Mouse (Mus musculus) MEL (cell line): ENCODE results near the gene Ctsw. TPM values are rescaled to one million over a fixed set of nuclear protein-coding genes. Genes with fewer than 3 reads are reported as not detected.

Experiments
- DNase-seq: peaks from one replicate; pipeline ENCODE4 v3.0.0; 2011; ENCODE audit warnings: low read depth, low spot score
- H3K27ac ChIP-seq: 2 replicates; pipeline ENCODE4 v1.5.1; 2012; ENCODE audit warnings: low read depth, mild to moderate bottlenecking, control low read depth, low read length, moderate library complexity; ENCODE audit not compliant: control insufficient read depth
- H3K27me3 ChIP-seq, 2 experiments: fragments of 150-350 bp in 1 of 2; sonication (generic) in 1 of 2; 2 replicates each; pipeline ENCODE4 v1.6.1; 2012; ENCODE audit warnings: low read length in 2 of 2, mild to moderate bottlenecking in 2 of 2, improper control_type of control experiment in 1 of 2, moderate library complexity in 1 of 2; ENCODE audit not compliant: insufficient read depth in 2 of 2, control insufficient read depth in 1 of 2
- H3K36me3 ChIP-seq, 2 experiments: 2 replicates each; pipeline ENCODE4 v1.6.1; 2012 to 2014; ENCODE audit warnings: low read length in 2 of 2, improper control_type of control experiment in 1 of 2, inconsistent platforms in 1 of 2, mild to moderate bottlenecking in 1 of 2; ENCODE audit not compliant: insufficient read depth in 2 of 2, control insufficient read depth in 1 of 2
- H3K4me1 ChIP-seq, 2 experiments: fragments of 150-350 bp in 1 of 2; sonication (generic) in 1 of 2; 2 replicates each; pipeline ENCODE4 v1.6.1; 2012; ENCODE audit warnings: low read length in 2 of 2, improper control_type of control experiment in 1 of 2, mild to moderate bottlenecking in 1 of 2; ENCODE audit not compliant: insufficient read depth in 2 of 2, control insufficient read depth in 1 of 2
- H3K4me3 ChIP-seq, 2 experiments: fragments of 150-350 bp in 1 of 2; sonication (generic) in 1 of 2; 2 replicates each; pipeline ENCODE4 v1.5.1; 2012; ENCODE audit warnings: low read depth in 2 of 2, low read length in 2 of 2, mild to moderate bottlenecking in 2 of 2, moderate library complexity in 2 of 2, control low read depth in 1 of 2, improper control_type of control experiment in 1 of 2; ENCODE audit not compliant: control insufficient read depth in 1 of 2, insufficient read depth in 1 of 2
- H3K79me2 ChIP-seq: 2 replicates; pipeline ENCODE4 v1.6.1; 2012; ENCODE audit warnings: mild to moderate bottlenecking, low read length, moderate library complexity; ENCODE audit not compliant: control insufficient read depth, poor library complexity, insufficient read depth
- H3K9ac ChIP-seq: 2 replicates; pipeline ENCODE4 v1.6.1; 2012; ENCODE audit warnings: low read depth, mild to moderate bottlenecking, control low read depth, low read length, moderate library complexity; ENCODE audit not compliant: control insufficient read depth, poor library complexity, severe bottlenecking
- H3K9me3 ChIP-seq: fragments of 150-350 bp; sonication (generic); replicated peaks from 2 replicates; pipeline ENCODE4 v1.6.1; 2012; ENCODE audit warnings: mild to moderate bottlenecking, low read length, improper control_type of control experiment, moderate library complexity; ENCODE audit not compliant: insufficient read depth
- BHLHE40 ChIP-seq: IDR thresholded peaks from 2 replicates; pipeline ENCODE4 v1.6.1; 2012; ENCODE audit warnings: low read depth, mild to moderate bottlenecking, inconsistent platforms, low read length, improper control_type of control experiment, borderline replicate concordance
- CHD1 ChIP-seq: IDR thresholded peaks from 2 replicates; pipeline ENCODE4 v1.6.1; 2012; ENCODE audit warnings: low read depth, mild to moderate bottlenecking, inconsistent platforms, low read length, improper control_type of control experiment
- CHD2 ChIP-seq: IDR thresholded peaks from 2 replicates; pipeline ENCODE4 v1.6.1; 2011; ENCODE audit warnings: low read length, improper control_type of control experiment
- CTCF ChIP-seq, 3 experiments: IDR thresholded peaks in 2 of 3; conservative IDR thresholded peaks in 1 of 3; 2 replicates each; pipeline ENCODE4 v1.5.1; 2011 to 2012; ENCODE audit warnings: low read length in 3 of 3, low read depth in 2 of 3, mild to moderate bottlenecking in 2 of 3, improper control_type of control experiment in 1 of 3, inconsistent platforms in 1 of 3, mixed read lengths in 1 of 3, moderate library complexity in 1 of 3; ENCODE audit not compliant: control insufficient read depth in 1 of 3, insufficient read depth in 1 of 3, poor library complexity in 1 of 3, severe bottlenecking in 1 of 3
- ELF1 ChIP-seq: IDR thresholded peaks from 2 replicates; pipeline ENCODE4 v1.6.1; 2014; ENCODE audit warnings: low read depth, mild to moderate bottlenecking, inconsistent platforms, low read length, improper control_type of control experiment, moderate library complexity
- ETS1 ChIP-seq: IDR thresholded peaks from 2 replicates; pipeline ENCODE4 v1.6.1; 2012; ENCODE audit warnings: low read depth, mild to moderate bottlenecking, inconsistent platforms, low read length, improper control_type of control experiment, moderate library complexity
- GABPA ChIP-seq: IDR thresholded peaks from 2 replicates; pipeline ENCODE4 v1.6.1; 2012; ENCODE audit warnings: low read depth, mild to moderate bottlenecking, inconsistent platforms, low read length, improper control_type of control experiment, moderate library complexity
- HCFC1 ChIP-seq: IDR thresholded peaks from 2 replicates; pipeline ENCODE4 v1.6.1; 2012; ENCODE audit warnings: low read depth, mild to moderate bottlenecking, inconsistent platforms, low read length, improper control_type of control experiment, moderate library complexity
- KAT2A ChIP-seq: conservative IDR thresholded peaks from 2 replicates; pipeline ENCODE4 v1.6.1; 2012; ENCODE audit warnings: low read depth, low read length, improper control_type of control experiment, inconsistent platforms
- MAX ChIP-seq: IDR thresholded peaks from 2 replicates; pipeline ENCODE4 v1.6.1; 2011; ENCODE audit warnings: low read length, improper control_type of control experiment
- MAZ ChIP-seq: IDR thresholded peaks from 2 replicates; pipeline ENCODE4 v1.6.1; 2012; ENCODE audit warnings: low read depth, mild to moderate bottlenecking, inconsistent platforms, low read length, improper control_type of control experiment
- MEF2A ChIP-seq: IDR thresholded peaks from 2 replicates; pipeline ENCODE4 v1.6.1; 2014; ENCODE audit warnings: low read depth, mild to moderate bottlenecking, inconsistent platforms, low read length, improper control_type of control experiment; ENCODE audit not compliant: poor library complexity, insufficient replicate concordance, severe bottlenecking; ENCODE audit errors: extremely low read depth
- MXI1 ChIP-seq: IDR thresholded peaks from 2 replicates; pipeline ENCODE4 v1.6.1; 2011; ENCODE audit warnings: mild to moderate bottlenecking, low read depth, low read length, improper control_type of control experiment
- MYC ChIP-seq: IDR thresholded peaks from 2 replicates; pipeline ENCODE4 v1.6.1; 2011; ENCODE audit warnings: low read depth, mild to moderate bottlenecking, low read length, improper control_type of control experiment, moderate library complexity
- NELFE ChIP-seq: IDR thresholded peaks from 2 replicates; pipeline ENCODE4 v1.6.1; 2011; ENCODE audit warnings: low read depth, low read length, improper control_type of control experiment
- NRF1 ChIP-seq: IDR thresholded peaks from 2 replicates; pipeline ENCODE4 v1.6.1; 2014; ENCODE audit warnings: low read depth, mild to moderate bottlenecking, inconsistent platforms, low read length, improper control_type of control experiment, moderate library complexity; ENCODE audit not compliant: poor library complexity, insufficient read depth, severe bottlenecking
- POLR2A ChIP-seq, 2 experiments: IDR thresholded peaks; 2 replicates each; pipeline ENCODE4 v1.6.1; 2011 to 2012; ENCODE audit warnings: low read length in 2 of 2, mild to moderate bottlenecking in 2 of 2, control low read depth in 1 of 2, improper control_type of control experiment in 1 of 2, low read depth in 1 of 2, moderate library complexity in 1 of 2; ENCODE audit not compliant: control insufficient read depth in 1 of 2, insufficient read depth in 1 of 2, poor library complexity in 1 of 2
- POLR2AphosphoS2 ChIP-seq: IDR thresholded peaks from 2 replicates; pipeline ENCODE4 v1.6.1; 2011; ENCODE audit warnings: low read length, improper control_type of control experiment
- POLR2AphosphoS5 ChIP-seq: IDR thresholded peaks from 2 replicates; pipeline ENCODE4 v1.6.1; 2012; ENCODE audit warnings: low read depth, borderline replicate concordance, mild to moderate bottlenecking, inconsistent platforms, low read length, moderate library complexity, mixed read lengths
- RAD21 ChIP-seq: IDR thresholded peaks from 2 replicates; pipeline ENCODE4 v1.6.1; 2011; ENCODE audit warnings: mild to moderate bottlenecking, low read depth, low read length, improper control_type of control experiment
- RCOR1 ChIP-seq: IDR thresholded peaks from 2 replicates; pipeline ENCODE4 v1.6.1; 2012; ENCODE audit warnings: low read depth, mild to moderate bottlenecking, inconsistent platforms, low read length, improper control_type of control experiment
- SIN3A ChIP-seq: IDR thresholded peaks from 2 replicates; pipeline ENCODE4 v1.6.1; 2012; ENCODE audit warnings: low read length, improper control_type of control experiment, inconsistent platforms
- SMC3 ChIP-seq: IDR thresholded peaks from 2 replicates; pipeline ENCODE4 v1.6.1; 2011; ENCODE audit warnings: low read depth, low read length, improper control_type of control experiment
- TAL1 ChIP-seq: IDR thresholded peaks from 2 replicates; pipeline ENCODE4 v1.6.1; 2012; ENCODE audit warnings: mild to moderate bottlenecking, inconsistent platforms, low read length, moderate library complexity, mixed read lengths
- TBP ChIP-seq: IDR thresholded peaks from 2 replicates; pipeline ENCODE4 v1.8.0; 2011; ENCODE audit warnings: low read depth, low read length, improper control_type of control experiment
- TCF12 ChIP-seq: IDR thresholded peaks from 2 replicates; pipeline ENCODE4 v1.6.1; 2014; ENCODE audit warnings: low read depth, mild to moderate bottlenecking, inconsistent platforms, low read length, improper control_type of control experiment, moderate library complexity
- USF1 ChIP-seq: IDR thresholded peaks from 2 replicates; pipeline ENCODE4 v1.6.1; 2014; ENCODE audit warnings: low read depth, mild to moderate bottlenecking, inconsistent platforms, low read length, improper control_type of control experiment, moderate library complexity
- USF2 ChIP-seq, 2 experiments: IDR thresholded peaks; 2 replicates each; pipeline ENCODE4 v1.6.1; 2011 to 2012; ENCODE audit warnings: improper control_type of control experiment in 2 of 2, low read length in 2 of 2, borderline replicate concordance in 1 of 2, inconsistent platforms in 1 of 2, low read depth in 1 of 2, mild to moderate bottlenecking in 1 of 2; ENCODE audit not compliant: insufficient read depth in 1 of 2
- ZMIZ1 ChIP-seq: IDR thresholded peaks from 2 replicates; pipeline ENCODE4 v1.6.1; 2012; ENCODE audit warnings: low read depth, mild to moderate bottlenecking, inconsistent platforms, low read length, improper control_type of control experiment, moderate library complexity
- ZNF384 ChIP-seq: IDR thresholded peaks from 2 replicates; pipeline ENCODE4 v1.6.1; 2012; ENCODE audit warnings: low read depth, mild to moderate bottlenecking, inconsistent platforms, low read length, improper control_type of control experiment
- polyA plus RNA-seq, 2 experiments: library from polyadenylated mRNA; stranded (reverse) in 1 of 2; unstranded in 1 of 2; fragments of >175 nt in 1 of 2; fragments of >200 nt in 1 of 2; gene quantifications; 2 replicates each; pipeline versions ENCODE4 v1.2.1 to v1.2.4; 2012; ENCODE audit warnings: low replicate concordance in 2 of 2, low read depth in 1 of 2; ENCODE audit not compliant: insufficient read length in 2 of 2, insufficient read depth in 1 of 2, missing spikeins in 1 of 2
- total RNA-seq: library from RNA; depleted of rRNA; stranded (reverse); fragments of 300-350 nt; gene quantifications from 2 replicates; pipeline ENCODE4 v1.2.3, GENCODE M21; 2012

The Ctsw gene
- total and polyA plus RNA-seq, 3 experiments = 0.15 to 0.39 TPM; not detected in 1

DNA sequence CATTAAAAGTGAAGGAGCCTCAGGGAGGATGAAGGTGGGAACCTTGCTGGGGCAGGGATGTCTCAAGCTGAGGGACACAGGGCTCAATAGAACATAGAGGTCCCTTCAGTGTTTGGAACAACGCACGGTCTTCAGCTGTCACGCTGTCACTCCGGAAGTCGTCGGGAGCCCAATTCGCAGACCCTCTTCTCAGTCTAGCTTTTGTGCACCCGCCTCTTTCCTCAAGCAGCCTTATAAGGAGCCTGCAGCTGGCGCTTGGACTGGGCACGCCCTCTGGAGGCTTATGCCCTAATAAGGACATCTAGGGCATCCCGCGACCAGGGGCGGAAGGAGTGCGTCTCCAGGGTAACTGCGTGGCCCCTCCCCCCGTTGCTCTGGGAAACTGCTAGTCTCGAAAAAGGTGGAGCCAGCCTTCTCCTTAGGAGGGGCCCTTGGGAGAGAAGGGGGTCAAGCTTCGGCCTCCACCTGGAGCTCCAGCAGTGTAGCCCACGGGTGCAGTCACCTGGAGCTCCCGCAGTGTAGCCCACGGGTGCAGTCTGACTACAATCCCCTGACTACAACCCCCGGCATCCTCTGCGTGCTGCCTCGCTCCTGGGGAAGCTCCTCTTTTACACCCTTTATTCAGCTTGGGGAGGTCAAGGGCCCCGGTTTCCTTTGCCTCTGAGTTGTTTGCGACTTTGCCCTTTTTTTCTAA, 20.7 kb upstream of the Ctsw start (continued):
- TF ChIP-seq MAZ (peak; percentile 94), ELF1 (peak; percentile 79), NRF1 (no peak), CHD1 (no peak), TCF12 (peak; percentile 50; the same call in 1 of the 2 replicates), USF1 (peak; percentile 36), NELFE (peak; percentile 83), GABPA (no peak), MAX (peak; percentile 25; the same call in 1 of the 2 replicates)

GRCm38 (mm10) chr19:5487768-5488550, 19.7 kb upstream of the Ctsw start, which contains the start of gene Mus81:
Mus81 (minus strand) TSS chr19:5488402.
- Histone ChIP-seq H3K9ac (peak within 1 kb of the TSS; percentile 94), H3K9me3 (no peaks in the 10 kb centered on the region), H3K27ac (peak within 1 kb of the TSS; percentile 98), H3K4me1 (peaks cover 0 to 12% of the 10 kb centered on the region in 2 experiments; a peak in 2 of 4 replicates), H3K27me3 (no peaks in the 10 kb centered on the region), H3K36me3 (peaks cover 0 to 13% of the 10 kb centered on the region in 2 experiments), H3K79me2 (peaks cover 28% of the 10 kb centered on the region), H3K4me3 (peak within 1 kb of the TSS; percentile 60 to 91)
- peak; percentile 98 for DNase-seq
- TF ChIP-seq CHD1 = no peak
- TF ChIP-seq MXI1 = peak; percentile 51
- peak; percentile 77 to 98 for TF ChIP-seq POLR2A (IDR thresholded peaks at IDR 0.05; ENCODE audit: control insufficient read depth in 1 of 2, insufficient read depth in 1 of 2, low read depth in 1 of 2, low read length in 2 of 2, poor library complexity in 1 of 2)
- peak; percentile 87 for TF ChIP-seq NELFE
- no peak for TF ChIP-seq MYC
- no peak for TF ChIP-seq USF2 (IDR thresholded peaks at IDR 0.05; ENCODE audit: borderline replicate concordance in 1 of 2, insufficient read depth in 1 of 2, low read depth in 1 of 2, low read length in 2 of 2)
- peak; percentile 93 for TF ChIP-seq SIN3A
- TF ChIP-seq KAT2A = no peak; the same call in 1 of the 2 replicates
- peak; percentile 96 for TF ChIP-seq ETS1
- TF ChIP-seq GABPA = no peak; the same call in 1 of the 2 replicates
- TF ChIP-seq HCFC1 = peak; percentile 88
- peak; percentile 74; the same call in 1 of the 2 replicates for TF ChIP-seq POLR2AphosphoS2
- TF ChIP-seq RAD21 = peak; percentile 32; the same call in 1 of the 2 replicates
- TF ChIP-seq CHD2 = no peak
- TF ChIP-seq MEF2A = no peak
- peak; percentile 64 for TF ChIP-seq SMC3
- TF ChIP-seq ZMIZ1 = peak; percentile 83
- 0 out of 2 replicates have a peak, but pooled peaks have one; percentile 12 for TF ChIP-seq NRF1
- TF ChIP-seq TAL1 = no peak
- peak; percentile 81 for TF ChIP-seq TBP
- TF ChIP-seq CTCF (IDR thresholded peaks at IDR 0.05 in 2 of 3, conservative IDR thresholded peaks at IDR 0.05 in 1 of 3; ENCODE audit: control insufficient read depth in 1 of 3, insufficient read depth in 1 of 3, low read depth in 2 of 3, low read length in 3 of 3, poor library complexity in 1 of 3, severe bottlenecking in 1 of 3) = peak; percentile 87 to 93 (median 89)
- no peak for TF ChIP-seq POLR2AphosphoS5
- TF ChIP-seq MAX = no peak; the same call in none of the 2 replicates
- no peak for TF ChIP-seq RCOR1
- TF ChIP-seq MAZ = peak; percentile 86; the same call in 1 of the 2 replicates
- TF ChIP-seq BHLHE40 = peak; percentile 28; the same call in 1 of the 2 replicates
- peak; percentile 70 for TF ChIP-seq ZNF384
